In genomic region chr10:81179451-81180342, GRCm38 (mm10) we compare ENCODE assay signal across 13 mouse cellular contexts. TPM values are rescaled to one million over a fixed set of nuclear protein-coding genes. Genes with fewer than 3 reads are reported as not detected.
DNase-seq lines count a peak whose midpoint lies in the region; ATAC-seq and TF ChIP-seq lines count a peak whose summit lies in the region.
"Had no signal": no experiment of that assay in that cellular context is flagged by ENCODE, and none has a peak within 500 bp of the region (broad histone marks: within the 10 kb centered on the region; RNA-seq: fewer than 3 reads in every experiment).

No protein-coding gene starts in this region.

- H3K9me3 ChIP-seq in hindbrain, embryonic 13.5 days = no peaks in the 10 kb centered on the region
- H3K9me3 ChIP-seq in hindbrain, embryonic 11.5 days (ENCODE audit: control insufficient read depth, low read length) = no peaks in the 10 kb centered on the region
- H3K9me3 ChIP-seq in CH12.LX (replicated peaks; ENCODE audit: low read length) (no peaks in the 10 kb centered on the region), G1E (replicated peaks) (no peaks in the 10 kb centered on the region)
- H3K9me3 ChIP-seq in limb, embryonic 13.5 days = no peaks in the 10 kb centered on the region

- in situ Hi-C loops in CH12.LX (cut with MboI; ENCODE audit: low pct_ligation_motif_present, low pct_unique_long_range_greater_than_20kb, low sequenced_read_pairs) = loop anchor here (10.0 kb wide), 1 partner anchor 105 kb away; the partner anchor contains the start of gene Thop1

- H3K79me2 ChIP-seq in CH12.LX (replicated peaks; ENCODE audit: control insufficient read depth, extremely low read depth, insufficient read depth, poor library complexity, severe bottlenecking) = peaks cover 41% of the 10 kb centered on the region

- TF ChIP-seq EP300 in CH12.LX (IDR thresholded peaks at IDR 0.05; ENCODE audit: low read length) = no peak

- no peak for ATAC-seq in hindbrain, embryonic 13.5 days (ENCODE audit: low FRiP score)
- no peak for ATAC-seq in hindbrain, embryonic 11.5 days (ENCODE audit: low FRiP score)
- ATAC-seq in G1E (ENCODE audit: extremely low read depth, insufficient number of reproducible peaks, low FRiP score, poor library complexity, severe bottlenecking) = no peak
- no peak for ATAC-seq in limb, embryonic 13.5 days (ENCODE audit: low FRiP score, low read depth)

- TF ChIP-seq RAD21 in CH12.LX (IDR thresholded peaks at IDR 0.05; ENCODE audit: low read depth, low read length) = no peak

- H3K4me1 ChIP-seq in hindbrain, embryonic 13.5 days (replicated peaks) = peaks cover 68% of the 10 kb centered on the region
- peaks cover 6% of the 10 kb centered on the region for H3K4me1 ChIP-seq in hindbrain, embryonic 11.5 days (replicated peaks; ENCODE audit: control insufficient read depth, insufficient read depth, low read length)
- H3K4me1 ChIP-seq in CH12.LX (ENCODE audit: control insufficient read depth in 1 of 2, insufficient read depth in 2 of 2) (peaks cover 22 to 55% of the 10 kb centered on the region in 2 experiments), G1E (ENCODE audit: insufficient read depth, low read depth, low read length) (peaks cover 77% of the 10 kb centered on the region)
- peaks cover 65% of the 10 kb centered on the region for H3K4me1 ChIP-seq in limb, embryonic 13.5 days

- dilution Hi-C loops in CH12.LX (cut with MboI; ENCODE audit: extremely low pct_ligation_motif_present, extremely low pct_unique_long_range_greater_than_20kb, low sequenced_read_pairs) = no loop called here

- peaks cover 60% of the 10 kb centered on the region for H3K36me3 ChIP-seq in hindbrain, embryonic 13.5 days
- peaks cover 40% of the 10 kb centered on the region for H3K36me3 ChIP-seq in hindbrain, embryonic 11.5 days (ENCODE audit: control insufficient read depth, insufficient read depth, low read length)
- H3K36me3 ChIP-seq in CH12.LX (replicated peaks in 1 of 2; ENCODE audit: control insufficient read depth in 1 of 2, insufficient read depth in 1 of 2, low read length in 1 of 2) (peaks cover 53 to 63% of the 10 kb centered on the region in 2 experiments), G1E (replicated peaks) (peaks cover 71% of the 10 kb centered on the region)
- H3K36me3 ChIP-seq in limb, embryonic 13.5 days = peaks cover 60% of the 10 kb centered on the region

- H3K9ac ChIP-seq in hindbrain, embryonic 13.5 days = 0 out of 2 replicates have a peak overlapping the region, but pooled peaks have one; percentile 8
- no peak overlapping the region for H3K9ac ChIP-seq in hindbrain, embryonic 11.5 days (ENCODE audit: low read depth, low read length)
- H3K9ac ChIP-seq in CH12.LX (ENCODE audit: insufficient read depth, low read depth) = no peak overlapping the region
- H3K9ac ChIP-seq in limb, embryonic 13.5 days = peak overlapping the region; percentile 100; the same call in 1 of the 2 replicates

- 91% methylated on average over 32 of the region's 32 CpGs for WGBS in hindbrain, embryonic 13.5 days
- 93% methylated on average over 32 of the region's 32 CpGs for WGBS in hindbrain, embryonic 11.5 days
- 92% methylated on average over 32 of the region's 32 CpGs for whole genome bisulfite sequencing in limb, embryonic 13.5 days

- no peak overlapping the region for H3K27ac ChIP-seq in hindbrain, embryonic 13.5 days
- no peak overlapping the region for H3K27ac ChIP-seq in hindbrain, embryonic 11.5 days (ENCODE audit: low read depth, low read length)
- no peak overlapping the region for H3K27ac ChIP-seq in CH12.LX (ENCODE audit: insufficient read depth, low read depth)
- H3K27ac ChIP-seq in limb, embryonic 13.5 days = no peak overlapping the region

- no peak for DNase-seq in hindbrain, embryonic 11.5 days (ENCODE audit: low spot score)
- DNase-seq in CH12.LX (ENCODE audit: extremely low read depth) (no peak), G1E (ENCODE audit: low spot score) (no peak)
- no peak for DNase-seq in spleen, adult 18-20 months
- no peak for DNase-seq in embryo, embryonic 10.5 days (ENCODE audit: low spot score)
- no peak for DNase-seq in adrenal gland, postnatal 36 days
- DNase-seq: lung, postnatal 36 days had no signal

- peak; percentile 22 for TF ChIP-seq POLR2A in CH12.LX (IDR thresholded peaks at IDR 0.05; ENCODE audit: low read depth, low read length)

- TF ChIP-seq CTCF in CH12.LX (conservative IDR thresholded peaks at IDR 0.05 in 1 of 2, IDR thresholded peaks at IDR 0.05 in 1 of 2; ENCODE audit: low read depth in 2 of 2, low read length in 2 of 2) = peak; percentile 17 to 31; a peak in 2 of 4 replicates
- TF ChIP-seq CTCF in G1E (IDR thresholded peaks at IDR 0.05; ENCODE audit: low read depth, low read length) = peak; percentile 56; the same call in 1 of the 2 replicates

- H3K27me3 ChIP-seq in hindbrain, embryonic 13.5 days = no peaks in the 10 kb centered on the region
- no peaks in the 10 kb centered on the region for H3K27me3 ChIP-seq in hindbrain, embryonic 11.5 days (ENCODE audit: control insufficient read depth, insufficient read depth, low read length)
- no peaks in the 10 kb centered on the region for H3K27me3 ChIP-seq in CH12.LX (replicated peaks)
- no peaks in the 10 kb centered on the region for H3K27me3 ChIP-seq in G1E (ENCODE audit: insufficient read depth, low read length)
- no peaks in the 10 kb centered on the region for H3K27me3 ChIP-seq in limb, embryonic 13.5 days

- no peak overlapping the region; the same call in 1 of the 2 replicates for H3K4me2 ChIP-seq in hindbrain, embryonic 13.5 days
- H3K4me2 ChIP-seq in hindbrain, embryonic 11.5 days (replicated peaks; ENCODE audit: low read depth, low read length) = no peak overlapping the region
- H3K4me2 ChIP-seq in CH12.LX (ENCODE audit: insufficient read depth, low read depth, poor library complexity, severe bottlenecking) = no peak overlapping the region
- no peak overlapping the region for H3K4me2 ChIP-seq in limb, embryonic 13.5 days (replicated peaks)

- no peak overlapping the region for H3K4me3 ChIP-seq in hindbrain, embryonic 13.5 days
- H3K4me3 ChIP-seq in hindbrain, embryonic 11.5 days (ENCODE audit: low read depth, low read length) = no peak overlapping the region
- H3K4me3 ChIP-seq in CH12.LX (replicated peaks in 1 of 3; ENCODE audit: low read depth in 2 of 3, low read length in 2 of 3, poor library complexity in 1 of 3) = peak overlapping the region in 1 of 3 experiments; percentile 99
- peak overlapping the region; percentile 84 for H3K4me3 ChIP-seq in G1E (ENCODE audit: low read depth, low read length)
- peak overlapping the region; percentile 100; the same call in 1 of the 2 replicates for H3K4me3 ChIP-seq in limb, embryonic 13.5 days

RNA-seq across cellular contexts. Expression of gene Dapk3, which starts 3.1 kb away (rescaled TPM):
- polyA plus RNA-seq in hindbrain, embryonic 13.5 days (2015; fragmentation: Nextera tagmentation; extraction: Ambion mirVana) = 59.1 and 61.7 TPM in 2 replicates
- polyA plus RNA-seq in hindbrain, embryonic 11.5 days (2014; fragmentation: Nextera tagmentation; extraction: Ambion mirVana) = 49.9 and 53.3 TPM in 2 replicates
- total RNA-seq in CH12.LX (2012; rRNA removed) = 43.9 and 46.2 TPM in 2 replicates
- total RNA-seq in CH12.LX (2014; rRNA removed) = 25.4 and 27.5 TPM in 2 replicates
- polyA plus RNA-seq in CH12.LX (2012; ENCODE audit: insufficient read length, low read depth) = 39.5 and 44.5 TPM in 2 replicates
- total RNA-seq in G1E (2014; fragmentation: Nextera tagmentation) = 34.2 and 43.3 TPM in 2 replicates
- 39.3 and 40.8 TPM in 2 replicates for total RNA-seq in G1E (2017)
- polyA plus RNA-seq in G1E (2012) = 69.8 and 96.7 TPM in 2 replicates
- polyA plus RNA-seq in limb, embryonic 13.5 days (2015; fragmentation: Nextera tagmentation; extraction: Ambion mirVana) = 53.4 and 53.7 TPM in 2 replicates
- total RNA-seq in adrenal gland, postnatal 36 days (2021) = 10 to 100 TPM; 77.1 to 78.2 TPM

RNA-seq across cellular contexts. Expression of gene Eef2, which starts 3.3 kb away (rescaled TPM):
- polyA plus RNA-seq in hindbrain, embryonic 13.5 days (2015; fragmentation: Nextera tagmentation; extraction: Ambion mirVana) = 561 and 576 TPM in 2 replicates
- 380 and 413 TPM in 2 replicates for polyA plus RNA-seq in hindbrain, embryonic 11.5 days (2014; fragmentation: Nextera tagmentation; extraction: Ambion mirVana)
- total RNA-seq in CH12.LX (2012; rRNA removed) = 3,382 and 4,660 TPM in 2 replicates
- 1,528 and 1,752 TPM in 2 replicates for total RNA-seq in CH12.LX (2014; rRNA removed)
- polyA plus RNA-seq in CH12.LX (2012; ENCODE audit: insufficient read length, low read depth) = 2,532 and 2,649 TPM in 2 replicates
- total RNA-seq in G1E (2014; fragmentation: Nextera tagmentation) = 1,577 and 1,715 TPM in 2 replicates
- 1,676 and 1,695 TPM in 2 replicates for total RNA-seq in G1E (2017)
- 2,355 and 3,878 TPM in 2 replicates for polyA plus RNA-seq in G1E (2012)
- 577 and 592 TPM in 2 replicates for polyA plus RNA-seq in limb, embryonic 13.5 days (2015; fragmentation: Nextera tagmentation; extraction: Ambion mirVana)
- total RNA-seq in adrenal gland, postnatal 36 days (2021) = 1,000 to 10,000 TPM; 1,540 to 1,602 TPM

RNA-seq across cellular contexts. Expression of gene 4930442H23Rik, which starts 4.0 kb away (rescaled TPM):
- 0.13 and 0.26 TPM in 2 replicates for polyA plus RNA-seq in hindbrain, embryonic 13.5 days (2015; fragmentation: Nextera tagmentation; extraction: Ambion mirVana)
- polyA plus RNA-seq in hindbrain, embryonic 11.5 days (2014; fragmentation: Nextera tagmentation; extraction: Ambion mirVana) = not detected in 2 replicates
- total RNA-seq in CH12.LX (2012; rRNA removed) = 0.29 TPM in 1 of 2 replicates, not detected in the other
- total RNA-seq in CH12.LX (2014; rRNA removed) = not detected in 2 replicates
- 0.27 and 0.35 TPM in 2 replicates for polyA plus RNA-seq in CH12.LX (2012; ENCODE audit: insufficient read length, low read depth)
- total RNA-seq in G1E (2014; fragmentation: Nextera tagmentation) = not detected in 2 replicates
- total RNA-seq in G1E (2017) = not detected in 2 replicates
- polyA plus RNA-seq in G1E (2012) = not detected in 2 replicates
- polyA plus RNA-seq in limb, embryonic 13.5 days (2015; fragmentation: Nextera tagmentation; extraction: Ambion mirVana) = not detected in 2 replicates
- total RNA-seq in adrenal gland, postnatal 36 days (2021) = not detected
- total RNA-seq: hematopoietic stem cell, adult 5-6 weeks; layer of hippocampus, postnatal 14 days; neutrophil, adult 5-6 weeks had no signal
- polyA plus RNA-seq: spleen, adult 2 months had no signal

RNA-seq across cellular contexts. Expression of gene Pias4, which starts 12.0 kb away (rescaled TPM):
- 58.4 and 62.3 TPM in 2 replicates for polyA plus RNA-seq in hindbrain, embryonic 13.5 days (2015; fragmentation: Nextera tagmentation; extraction: Ambion mirVana)
- polyA plus RNA-seq in hindbrain, embryonic 11.5 days (2014; fragmentation: Nextera tagmentation; extraction: Ambion mirVana) = 52.7 and 54.1 TPM in 2 replicates
- 24.3 and 26.6 TPM in 2 replicates for total RNA-seq in CH12.LX (2012; rRNA removed)
- total RNA-seq in CH12.LX (2014; rRNA removed) = 13.6 and 15.3 TPM in 2 replicates
- 26.5 and 33.5 TPM in 2 replicates for polyA plus RNA-seq in CH12.LX (2012; ENCODE audit: insufficient read length, low read depth)
- 28.6 and 34.4 TPM in 2 replicates for total RNA-seq in G1E (2014; fragmentation: Nextera tagmentation)
- 21.2 and 24.8 TPM in 2 replicates for total RNA-seq in G1E (2017)
- polyA plus RNA-seq in G1E (2012) = 62.7 and 70.5 TPM in 2 replicates
- polyA plus RNA-seq in limb, embryonic 13.5 days (2015; fragmentation: Nextera tagmentation; extraction: Ambion mirVana) = 62.2 and 62.3 TPM in 2 replicates
- total RNA-seq in adrenal gland, postnatal 36 days (2021) = 10 to 100 TPM; 26.7 to 28.2 TPM

RNA-seq across cellular contexts. Expression of gene Nmrk2, which starts 22.2 kb away (rescaled TPM):
- polyA plus RNA-seq in hindbrain, embryonic 13.5 days (2015; fragmentation: Nextera tagmentation; extraction: Ambion mirVana) = 0.09 and 0.10 TPM in 2 replicates
- polyA plus RNA-seq in hindbrain, embryonic 11.5 days (2014; fragmentation: Nextera tagmentation; extraction: Ambion mirVana) = 0.08 TPM in 1 of 2 replicates, not detected in the other
- 0.08 TPM in 1 of 2 replicates, not detected in the other for total RNA-seq in CH12.LX (2012; rRNA removed)
- total RNA-seq in CH12.LX (2014; rRNA removed) = not detected in 2 replicates
- not detected in 2 replicates for polyA plus RNA-seq in CH12.LX (2012; ENCODE audit: insufficient read length, low read depth)
- not detected in 2 replicates for total RNA-seq in G1E (2014; fragmentation: Nextera tagmentation)
- total RNA-seq in G1E (2017) = not detected in 2 replicates
- not detected in 2 replicates for polyA plus RNA-seq in G1E (2012)
- 0.18 and 0.26 TPM in 2 replicates for polyA plus RNA-seq in limb, embryonic 13.5 days (2015; fragmentation: Nextera tagmentation; extraction: Ambion mirVana)
- not detected for total RNA-seq in adrenal gland, postnatal 36 days (2021)
- total RNA-seq: hematopoietic stem cell, adult 5-6 weeks; neutrophil, adult 5-6 weeks had no signal
- polyA plus RNA-seq: spleen, adult 2 months had no signal

Comparison
In these comparisons a context has a peak if more than half of its experiments do, and no peak if none do; other contexts are left out.
1. H3K9ac ChIP-seq: peak in hindbrain, embryonic 13.5 days (single experiment) and limb, embryonic 13.5 days (single experiment); none in hindbrain, embryonic 11.5 days (single experiment) and CH12.LX (single experiment).
2. H3K4me3 ChIP-seq: peak in G1E (single experiment) and limb, embryonic 13.5 days (single experiment); none in hindbrain, embryonic 13.5 days (single experiment) and hindbrain, embryonic 11.5 days (single experiment).